Mouse (Mus musculus): ENCODE data around the gene Guk1.
"Not testable (repeated sequence)": the region's sequence is repeated elsewhere in the genome, so short reads cannot be mapped to it uniquely, and the experiment has no call there.

Gene Guk1

DNA sequence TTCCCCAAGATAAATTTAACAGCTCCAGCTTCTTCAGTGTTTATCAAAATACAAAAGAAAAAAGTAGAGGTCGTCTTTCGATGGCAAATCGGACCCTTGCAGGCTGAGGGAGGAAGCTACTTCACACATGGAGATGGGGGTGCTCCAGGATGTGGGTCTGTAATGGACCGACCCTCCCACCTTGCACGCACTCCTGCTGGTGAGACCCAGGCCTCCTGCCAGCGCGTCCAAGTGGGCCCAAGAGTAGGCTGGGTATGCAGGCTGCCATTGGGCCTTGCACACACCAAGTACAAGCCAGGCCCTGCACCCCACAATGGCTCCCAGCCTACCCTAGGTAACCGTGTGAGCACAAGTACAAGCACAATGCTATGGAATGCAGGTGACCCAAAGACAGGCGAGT lies 19.5 kb upstream of the Guk1 start:
- DNase-seq (ENCODE audit: extremely low read depth, insufficient read length, low spot score) = not testable (repeated sequence)

DNA sequence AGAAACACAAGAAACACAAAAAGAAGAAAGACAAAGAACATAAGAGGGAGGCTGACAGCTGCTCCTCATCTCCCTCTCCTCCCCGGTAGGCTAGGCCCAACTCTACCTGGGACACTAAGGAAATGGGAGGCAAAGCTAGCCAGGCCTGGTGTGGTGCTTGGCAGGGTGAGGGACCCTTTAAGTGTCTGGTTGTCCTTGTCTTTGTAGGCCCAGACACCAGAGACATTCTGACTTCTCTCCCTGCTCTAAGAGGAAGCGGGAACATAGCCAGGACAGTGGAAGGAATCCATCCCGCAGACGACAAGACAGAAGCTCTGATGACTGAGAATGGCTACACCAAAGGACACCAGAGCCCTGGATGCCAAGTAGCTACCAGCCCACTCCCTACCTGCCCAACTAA lies 18.0 kb upstream of the Guk1 start:
- no peak for DNase-seq (ENCODE audit: extremely low read depth, insufficient read length, low spot score)

DNA sequence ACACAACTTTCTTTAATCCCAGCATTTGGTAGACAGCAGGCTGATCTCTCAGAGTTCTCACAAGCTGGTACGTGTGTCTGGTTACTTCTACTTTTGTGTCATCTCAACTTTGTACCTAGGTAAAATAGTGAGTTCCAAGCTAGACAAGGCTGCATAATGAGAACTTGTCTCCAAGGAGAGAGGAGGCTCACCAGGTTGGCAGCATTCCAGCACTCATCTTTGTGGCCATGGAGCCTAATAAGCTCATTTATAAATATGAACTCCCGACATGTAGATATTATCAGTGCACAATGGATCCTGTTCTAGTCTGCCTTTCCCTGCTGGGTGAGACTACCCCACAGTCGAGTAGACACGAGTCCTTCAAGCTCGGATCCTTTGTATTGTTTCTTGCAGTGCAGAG lies 17.6 kb upstream of the Guk1 start:
- no peak for DNase-seq (ENCODE audit: extremely low read depth, insufficient read length, low spot score)

DNA sequence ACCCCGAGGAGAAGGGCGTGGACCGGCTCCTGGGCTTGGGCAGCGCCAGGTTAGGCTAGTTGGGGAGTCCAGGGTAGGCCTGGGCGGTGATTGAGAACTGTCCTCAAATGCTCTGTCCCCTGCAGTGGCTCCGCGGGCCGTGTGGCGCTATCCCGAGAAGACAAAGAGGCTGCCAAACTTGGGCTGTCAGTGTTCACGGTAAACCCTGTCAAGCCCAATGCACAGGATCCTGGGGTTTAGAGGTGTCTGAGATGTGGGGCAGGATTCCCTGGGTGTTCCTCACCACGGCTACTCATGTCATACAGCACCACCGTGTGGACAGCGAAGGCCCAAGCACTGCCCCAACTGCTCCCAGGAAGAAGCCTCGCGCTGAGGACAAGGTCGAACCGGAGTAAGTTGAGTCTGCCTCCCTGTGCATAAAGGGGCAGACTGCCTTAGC lies 17.0 kb upstream of the Guk1 start:
- DNase-seq (ENCODE audit: extremely low read depth, insufficient read length, low spot score) = peak; percentile 60

DNA sequence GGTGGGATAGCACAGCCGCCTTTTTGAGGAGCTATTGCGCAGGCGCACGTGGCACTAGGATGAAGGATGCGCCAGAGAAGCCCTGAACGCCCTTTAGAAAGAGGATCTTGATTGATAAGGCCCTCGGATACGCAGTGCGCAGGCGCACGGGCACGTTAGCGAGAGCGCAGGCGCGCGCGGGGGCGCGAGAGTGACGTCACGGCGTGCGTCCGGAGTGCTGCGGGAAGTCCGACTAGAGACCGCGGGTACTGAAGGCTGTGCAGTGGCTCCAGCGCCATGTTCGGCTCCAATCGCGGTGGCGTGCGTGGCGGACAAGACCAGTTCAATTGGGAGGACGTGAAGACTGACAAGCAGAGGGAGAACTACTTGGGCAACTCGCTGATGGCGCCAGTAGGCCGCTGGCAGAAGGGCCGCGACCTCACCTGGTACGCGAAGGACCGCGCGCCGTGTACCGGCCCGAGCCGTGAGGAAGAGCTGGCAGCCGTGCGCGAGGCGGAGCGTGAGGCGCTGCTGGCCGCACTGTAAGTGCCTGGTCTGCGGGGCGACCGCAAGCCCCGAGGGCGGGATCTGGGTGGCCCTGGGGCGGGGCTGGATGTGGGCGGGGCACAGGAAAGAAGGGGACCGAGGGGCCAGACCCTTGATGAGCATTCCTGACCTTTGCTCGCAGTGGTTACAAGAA lies 16.3 kb upstream of the Guk1 start, which contains the start of gene 2310033P09Rik:
Gene 2310033P09Rik (plus strand): TSS at position 169 of the 679 bp plus-strand sequence.
- peak; percentile 95 for DNase-seq (ENCODE audit: extremely low read depth, insufficient read length, low spot score)

DNA sequence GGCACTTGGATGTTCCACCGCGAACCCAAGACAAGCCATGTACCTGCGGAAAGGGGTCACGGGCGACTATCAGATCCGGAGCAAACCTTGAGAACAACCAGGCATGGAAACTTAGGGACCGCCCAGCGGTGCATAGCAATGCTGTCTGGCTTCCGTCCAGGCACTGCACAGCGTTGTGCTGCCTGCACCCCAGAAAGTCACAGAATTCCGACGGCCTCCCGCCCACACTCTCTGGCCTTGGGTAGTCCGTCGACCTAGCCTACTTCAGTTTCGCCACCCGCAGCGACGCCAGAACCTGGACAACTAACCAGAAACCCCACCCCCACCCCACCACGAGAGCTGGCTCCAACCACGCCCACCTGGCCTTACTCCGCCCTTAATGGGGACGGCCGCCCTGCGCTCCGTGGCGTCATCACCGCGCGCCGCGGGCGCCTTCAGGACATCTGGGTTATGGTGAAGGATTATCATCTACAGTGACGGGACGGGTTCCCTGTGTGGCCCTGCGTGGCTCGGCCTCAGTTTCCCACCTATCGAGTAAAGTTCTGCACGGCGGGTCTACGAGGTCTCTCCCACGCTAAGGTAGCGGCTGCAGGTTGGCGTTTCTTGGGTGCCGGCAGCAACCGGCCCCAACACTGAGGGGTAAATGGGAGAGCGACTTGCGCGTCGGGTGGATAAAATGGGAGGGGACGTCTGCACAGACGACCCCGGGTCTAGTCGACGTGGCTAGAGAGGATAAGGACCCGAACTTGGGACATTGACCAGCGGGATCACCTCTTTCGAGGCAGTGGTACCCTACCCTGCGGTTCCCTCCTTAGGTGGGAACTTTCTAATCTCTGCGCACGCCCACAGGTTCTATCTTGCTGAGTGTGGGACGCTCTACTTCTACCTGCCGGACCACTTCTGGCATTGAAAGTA lies 10.3 kb upstream of the Guk1 start, which contains the start of gene Mrpl55:
Gene Mrpl55 (plus strand): TSS at position 406 of the 915 bp plus-strand sequence.
- peak; percentile 97 for DNase-seq (ENCODE audit: extremely low read depth, insufficient read length, low spot score)

DNA sequence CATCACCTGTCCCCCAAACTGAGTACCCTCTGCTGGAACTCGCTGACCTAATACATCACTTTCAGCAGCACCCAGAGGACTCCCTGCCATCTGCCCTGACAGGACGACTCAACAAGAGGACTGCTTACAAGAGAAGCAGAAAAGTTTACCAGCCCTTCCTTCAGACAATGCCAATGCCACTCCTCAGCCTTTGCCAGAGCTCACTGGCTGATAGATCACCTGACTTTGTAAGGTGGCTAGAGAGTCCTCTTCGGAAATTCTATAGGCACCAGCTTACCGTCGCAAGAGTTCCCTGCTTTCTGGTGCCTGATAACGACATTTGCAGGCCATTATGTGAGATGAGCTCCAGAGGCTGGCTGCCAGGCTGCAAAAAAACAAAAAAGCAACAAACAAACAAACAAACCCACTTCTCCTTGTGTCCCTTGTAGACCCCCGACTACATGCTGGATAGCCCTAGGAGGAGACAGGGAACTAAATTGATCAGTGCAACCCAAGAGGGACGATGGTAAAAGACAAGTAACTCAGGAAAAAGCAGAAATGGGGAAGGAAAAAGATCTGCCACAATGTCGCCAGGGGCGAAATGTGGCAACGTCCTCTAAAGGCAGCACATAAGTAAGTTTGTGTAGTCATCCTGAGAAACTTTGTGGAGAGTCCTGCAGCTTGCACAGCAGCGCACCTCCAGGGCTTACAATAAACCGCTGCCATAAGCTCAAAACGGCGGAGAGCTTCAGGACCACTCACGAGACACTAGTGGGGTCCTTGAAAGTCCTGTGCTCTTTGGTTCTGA lies 9.4 kb upstream of the Guk1 start:
- no peak for DNase-seq (ENCODE audit: extremely low read depth, insufficient read length, low spot score)

DNA sequence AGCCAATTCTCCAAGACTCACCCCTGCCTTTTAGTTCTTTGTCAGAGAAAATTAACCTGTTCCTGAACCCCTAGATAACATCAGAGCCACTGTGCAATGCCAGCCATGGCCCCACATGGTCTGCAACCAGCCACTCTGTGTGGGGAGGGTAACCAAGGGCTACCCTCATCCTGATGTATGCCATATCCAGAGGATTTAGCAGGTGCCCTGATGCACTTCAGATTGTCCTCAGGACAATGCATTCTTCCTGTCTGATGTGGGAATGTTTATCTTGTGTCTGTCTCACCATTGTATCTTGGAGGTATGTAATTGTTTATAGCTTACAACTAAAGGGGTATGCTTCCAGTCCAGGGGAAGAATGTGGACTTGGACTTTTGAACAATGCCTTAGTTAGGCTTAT lies 4.2 kb upstream of the Guk1 start:
- DNase-seq (ENCODE audit: extremely low read depth, insufficient read length, low spot score) = no peak

DNA sequence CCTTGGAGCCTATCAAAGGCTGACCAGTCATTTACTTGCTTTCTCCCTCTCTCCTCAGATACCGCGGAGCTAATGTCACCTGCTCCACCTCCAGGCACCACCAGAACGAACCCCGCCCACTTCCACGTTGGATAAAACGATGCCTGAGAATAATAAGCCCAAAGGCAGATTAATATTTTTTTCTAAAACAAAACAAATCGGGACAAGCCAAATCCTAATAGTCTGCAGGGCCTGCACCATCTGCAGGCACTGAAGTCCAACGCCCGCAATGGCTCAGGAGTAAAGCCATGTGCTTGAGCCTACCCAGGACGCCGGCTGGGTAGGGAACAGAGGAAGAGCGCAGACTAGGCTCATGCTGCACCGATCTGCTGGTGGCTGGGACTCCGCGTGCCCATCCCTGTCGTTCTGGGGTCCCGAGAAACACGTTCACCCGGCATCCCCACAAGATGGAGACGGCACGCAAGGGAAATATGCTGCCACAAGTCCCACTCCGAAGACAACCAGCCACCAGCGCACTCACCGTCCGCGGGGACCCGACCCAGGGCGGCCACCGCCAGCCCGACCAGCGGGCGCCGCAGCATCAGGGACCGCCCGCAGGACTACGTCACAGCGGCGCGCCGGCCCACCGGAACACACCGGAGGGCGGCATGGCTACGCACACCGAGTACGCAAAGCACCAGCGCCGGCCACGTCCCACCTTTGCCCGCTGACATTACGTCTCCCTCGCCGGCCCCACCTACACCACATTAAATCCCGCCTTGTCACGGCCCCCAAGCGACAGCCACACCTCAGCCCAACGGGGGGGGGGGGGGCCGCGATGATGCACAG lies 567 bp downstream of the Guk1 start:
- DNase-seq (ENCODE audit: extremely low read depth, insufficient read length, low spot score) = peak; percentile 96

DNA sequence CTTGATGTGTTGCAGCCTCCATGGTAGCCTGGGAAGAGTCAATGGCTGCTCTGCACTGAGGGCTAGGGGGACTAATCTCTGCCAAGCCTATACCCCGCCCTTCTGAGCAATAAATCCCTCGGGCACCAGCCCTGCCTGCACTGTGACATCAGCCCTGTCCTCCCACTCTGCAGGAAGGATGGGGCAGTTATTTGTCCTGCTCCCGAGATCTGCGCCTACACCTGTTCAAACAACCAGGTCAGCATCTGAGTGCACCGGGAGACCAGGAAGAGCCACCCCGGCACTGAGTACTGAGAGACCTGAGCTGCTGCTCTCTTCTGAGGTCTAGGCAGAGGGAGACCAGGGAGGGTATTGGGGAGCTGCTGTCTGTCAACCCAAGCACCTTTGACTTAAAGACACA lies 4.3 kb downstream of the Guk1 start:
- no peak for DNase-seq (ENCODE audit: extremely low read depth, insufficient read length, low spot score)

DNA sequence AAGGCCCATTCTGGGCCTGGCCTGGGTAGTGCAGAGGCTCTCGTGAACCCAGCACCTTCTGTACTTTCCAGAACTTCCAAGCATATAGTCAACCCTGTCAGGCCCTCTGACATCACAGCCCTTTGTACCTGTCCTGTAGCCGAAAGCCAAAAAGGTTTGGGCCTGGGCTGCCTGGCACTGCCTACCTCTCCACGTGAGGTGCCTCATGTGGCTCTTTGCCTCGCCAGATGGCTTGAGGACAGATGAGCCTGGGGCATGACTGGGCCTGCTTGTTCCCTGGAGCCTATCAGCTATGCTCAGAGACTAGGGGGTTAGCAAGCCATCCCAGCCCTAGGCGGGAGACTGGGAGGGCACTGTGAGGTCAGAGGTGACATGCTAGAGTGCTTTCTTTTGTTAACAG lies 6.5 kb downstream of the Guk1 start:
- DNase-seq (ENCODE audit: extremely low read depth, insufficient read length, low spot score) = no peak

DNA sequence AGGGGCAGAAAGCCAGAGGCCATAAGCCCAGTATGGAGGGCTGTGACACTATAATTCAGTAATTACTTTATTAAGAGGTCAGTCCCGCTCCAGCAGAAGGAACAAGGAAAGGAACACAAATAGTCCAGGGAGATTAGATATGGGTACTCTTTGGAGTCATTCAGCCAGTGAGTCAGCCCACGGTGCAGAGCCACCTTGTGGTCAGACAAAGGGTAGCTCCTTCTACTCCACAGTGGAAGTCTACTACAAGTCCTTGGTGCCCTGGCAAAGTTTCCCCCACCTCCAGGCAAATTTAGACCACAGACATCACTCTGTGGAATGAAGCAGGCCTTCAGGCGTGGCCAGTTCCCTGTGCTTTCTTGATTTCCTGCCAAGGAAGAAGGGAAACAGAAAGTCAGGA lies 8.2 kb downstream of the Guk1 start:
- DNase-seq (ENCODE audit: extremely low read depth, insufficient read length, low spot score) = peak; percentile 57

DNA sequence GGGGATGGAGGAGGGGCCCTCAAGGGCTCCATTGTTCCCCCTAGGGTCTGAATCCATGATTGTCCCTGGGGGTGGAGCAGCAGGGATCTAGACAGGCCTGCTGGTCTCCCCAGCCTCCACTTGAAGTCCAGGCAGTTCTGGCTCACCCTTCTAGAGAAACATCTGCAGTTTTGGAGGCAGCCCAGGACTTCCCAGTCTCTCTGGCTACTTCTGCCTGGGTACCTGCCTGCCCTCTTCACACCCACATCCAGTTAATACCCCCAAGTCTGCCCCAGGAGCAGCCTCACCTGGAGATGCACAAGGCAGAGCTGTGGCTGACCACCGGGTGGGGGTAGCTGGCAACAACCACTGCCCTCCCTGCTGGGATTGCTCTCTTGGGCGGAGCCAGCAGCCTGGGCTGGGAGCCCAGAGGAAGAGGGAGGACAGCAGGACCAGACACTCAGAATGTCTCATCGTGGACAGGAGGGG lies 9.1 kb downstream of the Guk1 start, which contains the start of gene Gjc2:
Gene Gjc2 (minus strand): TSS at position 350 of the 468 bp plus-strand sequence.
- DNase-seq (ENCODE audit: extremely low read depth, insufficient read length, low spot score) = peak; percentile 65

DNA sequence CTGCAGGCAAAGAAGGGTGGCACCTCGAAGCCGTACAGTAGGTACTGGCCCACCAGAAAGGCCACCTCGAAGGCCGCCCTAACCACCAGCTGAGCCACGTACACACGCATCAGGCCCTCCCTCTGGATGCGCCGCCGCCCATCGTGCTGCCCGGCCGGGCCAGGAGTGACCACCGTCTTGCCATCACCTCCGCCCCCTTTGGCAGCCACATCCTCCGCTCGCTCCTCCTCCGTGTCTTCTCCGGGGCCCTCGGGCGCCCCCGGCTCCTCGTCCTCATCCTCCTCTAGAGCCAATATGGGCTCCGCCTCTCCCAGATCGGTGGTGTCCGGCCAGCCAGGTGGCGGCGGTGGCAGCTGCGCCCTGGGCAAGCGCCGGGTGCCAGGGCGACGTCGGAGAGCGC lies 15.1 kb downstream of the Guk1 start:
- no peak for DNase-seq (ENCODE audit: extremely low read depth, insufficient read length, low spot score)

DNA sequence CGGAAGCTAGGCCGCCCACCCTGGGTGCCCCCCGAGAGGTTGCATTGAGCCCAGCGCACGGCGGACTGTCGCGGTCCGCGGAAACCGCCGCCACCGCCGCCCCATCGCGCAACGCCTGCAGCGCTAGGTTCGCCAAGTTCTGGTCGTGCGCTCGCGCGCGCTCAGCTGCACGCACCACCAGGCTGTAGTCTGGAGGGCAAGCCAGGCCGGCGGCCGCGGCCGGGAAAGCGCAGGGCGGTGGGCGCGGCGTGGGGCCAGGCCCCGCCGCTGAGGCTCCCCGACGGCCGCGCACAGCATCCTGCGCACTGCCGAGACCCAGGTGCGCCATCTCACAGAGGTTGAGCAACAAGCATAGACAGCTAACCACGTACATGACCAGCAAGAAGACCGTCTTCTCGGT lies 15.5 kb downstream of the Guk1 start:
- no peak for DNase-seq (ENCODE audit: extremely low read depth, insufficient read length, low spot score)

DNA sequence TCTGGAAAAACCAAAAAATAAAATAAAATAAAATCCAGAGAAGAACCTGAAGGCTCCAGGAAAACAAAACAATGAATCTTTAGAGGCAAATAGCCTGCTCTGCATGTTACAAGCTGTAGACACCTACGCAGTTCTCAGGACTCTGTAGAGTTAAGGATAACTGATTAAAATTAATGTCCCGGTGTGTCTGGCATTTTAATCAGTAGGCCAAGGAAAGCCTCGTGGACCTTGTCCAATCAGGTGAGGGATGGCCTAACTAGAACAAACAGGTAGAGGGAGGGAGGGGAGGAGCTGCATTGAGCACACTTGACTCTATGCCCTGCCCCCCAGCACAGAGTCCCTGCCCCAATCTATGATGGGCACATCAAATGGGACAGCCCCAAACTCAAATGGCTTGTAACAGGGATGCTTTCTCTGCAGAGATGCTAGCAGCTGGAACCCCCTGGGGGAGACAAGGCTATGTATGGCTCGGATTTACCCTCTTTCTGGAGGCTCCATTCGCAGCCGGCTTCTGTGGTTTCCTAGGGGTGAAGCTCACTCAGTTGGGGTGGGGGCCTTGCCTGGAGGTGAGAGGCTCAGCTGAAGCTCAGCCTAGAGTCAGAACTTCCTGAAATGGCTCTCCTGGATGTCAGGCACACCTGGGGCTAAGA lies 17.7 kb downstream of the Guk1 start:
- DNase-seq (ENCODE audit: extremely low read depth, insufficient read length, low spot score) = no peak

DNA sequence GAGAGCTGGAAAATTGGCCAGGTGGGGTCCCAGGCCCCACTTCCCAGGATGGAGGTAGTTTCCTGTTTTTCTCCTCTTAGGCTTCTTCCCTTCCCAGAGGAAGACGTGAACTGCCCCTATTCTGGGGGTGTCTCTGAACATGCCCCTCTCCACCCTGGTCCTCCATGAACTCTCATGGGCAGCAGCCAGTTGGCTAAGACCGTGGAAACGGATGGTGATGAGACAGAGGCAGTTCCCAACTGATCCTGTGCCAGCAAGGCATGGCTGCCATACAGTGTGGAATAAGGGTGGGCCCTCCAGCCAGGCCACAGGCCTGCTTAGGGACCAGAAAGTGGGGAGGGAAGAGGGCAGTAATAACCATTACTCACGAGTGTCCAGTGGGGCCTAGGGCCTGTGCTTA lies 21.5 kb downstream of the Guk1 start:
- no peak for DNase-seq (ENCODE audit: extremely low read depth, insufficient read length, low spot score)

DNA sequence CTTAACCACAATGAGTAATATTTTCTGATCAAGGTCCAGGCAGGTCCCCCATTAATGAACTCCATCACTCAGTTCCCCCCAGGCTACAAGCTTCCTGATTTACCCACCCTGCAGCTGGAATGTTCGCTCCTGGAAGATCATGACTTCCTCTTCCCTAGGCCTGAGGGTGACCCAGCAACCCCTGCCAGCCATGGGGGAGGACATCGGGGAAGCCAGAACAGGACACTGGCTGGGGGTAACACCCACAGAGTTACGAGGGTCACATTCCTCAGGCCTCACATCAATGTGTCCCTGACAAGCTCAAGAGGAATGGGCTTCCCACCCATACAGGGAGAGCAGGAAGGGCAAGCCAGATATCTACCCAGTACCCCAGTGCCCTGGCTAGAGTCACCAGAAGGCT lies 22.2 kb downstream of the Guk1 start:
- no peak for DNase-seq (ENCODE audit: extremely low read depth, insufficient read length, low spot score)

DNA sequence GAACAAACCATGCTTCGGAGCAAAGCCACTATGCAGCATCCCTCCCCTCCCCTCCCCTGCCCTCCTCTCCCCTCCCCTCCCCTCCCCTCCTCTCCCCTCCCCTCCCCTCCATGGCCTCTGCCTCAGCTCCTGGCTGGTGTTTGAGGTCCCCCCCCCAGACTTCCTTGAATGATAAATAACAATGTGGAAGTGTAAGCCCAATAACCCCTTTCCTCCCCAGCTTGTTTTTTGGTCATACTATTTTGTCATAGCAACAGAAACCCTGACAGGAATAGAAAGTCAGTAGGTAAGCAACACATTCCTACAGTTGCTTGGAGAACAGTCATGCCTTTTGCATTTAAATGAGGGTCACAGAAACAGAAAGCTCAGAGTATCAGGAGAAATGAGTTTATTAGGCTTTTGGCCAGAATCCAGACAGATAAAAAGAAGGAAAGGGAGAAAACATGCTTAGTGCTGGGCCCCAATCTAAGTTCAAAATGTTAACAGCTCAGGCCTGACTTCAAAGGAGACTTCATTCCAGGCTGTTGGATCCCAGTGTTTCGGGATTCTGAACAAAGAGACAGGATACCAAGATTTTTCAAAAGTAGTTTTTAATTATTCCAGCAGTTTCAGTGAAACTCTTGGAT lies 26.3 kb downstream of the Guk1 start:
- no peak for DNase-seq (ENCODE audit: extremely low read depth, insufficient read length, low spot score)

Data from 3134 (cell line).